In the genomic region with DNA sequence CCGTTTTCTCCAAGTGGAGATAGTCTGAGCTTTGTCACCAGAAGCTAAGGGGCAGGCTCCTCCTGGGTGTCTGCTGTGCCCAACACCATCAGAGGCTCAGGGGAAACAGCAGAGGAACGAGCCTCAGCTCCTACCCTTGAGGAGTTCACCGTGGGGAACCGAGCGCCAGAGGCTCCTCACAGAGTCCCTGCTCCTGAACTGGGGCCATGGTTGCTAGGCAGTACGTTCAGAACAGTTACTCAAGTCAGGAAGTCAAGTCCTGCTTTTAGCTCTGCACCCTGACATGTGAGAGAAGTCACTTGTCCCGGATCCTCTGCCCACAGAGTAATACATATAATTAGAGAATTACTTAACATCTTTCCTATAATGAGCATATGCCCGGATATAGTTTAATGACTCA, we compare ENCODE assay signal across 9 mouse cellular contexts. TPM values are rescaled to one million over a fixed set of nuclear protein-coding genes. Genes with fewer than 3 reads are reported as not detected.
DNase-seq lines count a peak whose midpoint lies in the region; ATAC-seq and TF ChIP-seq lines count a peak whose summit lies in the region.
"Had no signal": no experiment of that assay in that cellular context is flagged by ENCODE, and none has a peak within 500 bp of the region (broad histone marks: within the 10 kb centered on the region; RNA-seq: fewer than 3 reads in every experiment).

No protein-coding gene starts in this region.

- no peaks in the 10 kb centered on the region for H3K27me3 ChIP-seq in heart, adult 2 months (ENCODE audit: control insufficient read depth, insufficient read depth, low read length)
- H3K27me3 ChIP-seq in limb, embryonic 14.5 days (ENCODE audit: control insufficient read depth, insufficient read depth, low read length), result no peaks in the 10 kb centered on the region

- H3K9ac ChIP-seq in heart, adult 2 months (ENCODE audit: low read depth, low read length), result no peak overlapping the region
- no peak overlapping the region for H3K9ac ChIP-seq in limb, embryonic 14.5 days (ENCODE audit: low read depth, low read length, severe bottlenecking)
- H3K9ac ChIP-seq: midbrain, embryonic 12.5 days had no signal

- 26% methylated on average over 8 of the region's 8 CpGs for WGBS in heart, adult 2 months
- 17% methylated on average over 8 of the region's 8 CpGs for WGBS in limb, embryonic 14.5 days

- no peaks in the 10 kb centered on the region for H3K79me2 ChIP-seq in heart, adult 2 months (replicated peaks; ENCODE audit: control insufficient read depth, insufficient read depth, low read length)

- no peak for ATAC-seq in limb, embryonic 14.5 days (ENCODE audit: low FRiP score, low read depth)

- no peak for TF ChIP-seq POLR2A in heart, adult 2 months (IDR thresholded peaks at IDR 0.05; ENCODE audit: insufficient read depth, low read depth, low read length)
- no peak for TF ChIP-seq POLR2A in limb, embryonic 14.5 days (IDR thresholded peaks at IDR 0.05; ENCODE audit: borderline replicate concordance, extremely low read depth, insufficient read depth, insufficient read length)

- H3K27ac ChIP-seq in heart, adult 2 months, result peak overlapping the region; percentile 40
- peak overlapping the region; percentile 35; the same call in 1 of the 2 replicates for H3K27ac ChIP-seq in limb, embryonic 14.5 days (replicated peaks; ENCODE audit: low read depth, low read length)
- H3K27ac ChIP-seq: midbrain, embryonic 12.5 days had no signal

- peak overlapping the region; percentile 9; the same call in 1 of the 2 replicates for H3K4me2 ChIP-seq in limb, embryonic 14.5 days (replicated peaks; ENCODE audit: low read depth, low read length, severe bottlenecking)
- H3K4me2 ChIP-seq: midbrain, embryonic 12.5 days had no signal

- no peak for TF ChIP-seq EP300 in heart, adult 2 months (IDR thresholded peaks at IDR 0.05; ENCODE audit: insufficient read depth, low read depth, low read length)

- no peaks in the 10 kb centered on the region for H3K36me3 ChIP-seq in heart, adult 2 months (ENCODE audit: control insufficient read depth, insufficient read depth, low read length)
- no peaks in the 10 kb centered on the region for H3K36me3 ChIP-seq in limb, embryonic 14.5 days (ENCODE audit: control insufficient read depth, insufficient read depth, low read length)
- H3K36me3 ChIP-seq: midbrain, embryonic 12.5 days had no signal

- no peaks in the 10 kb centered on the region; the same call in 1 of the 2 replicates for H3K4me1 ChIP-seq in heart, adult 2 months (ENCODE audit: control insufficient read depth, insufficient read depth, low read length)
- peaks cover 35% of the 10 kb centered on the region for H3K4me1 ChIP-seq in limb, embryonic 14.5 days (ENCODE audit: control insufficient read depth, insufficient read depth, low read length)

- peak; percentile 51 for DNase-seq in embryo, embryonic 10.5 days (ENCODE audit: low spot score)
- DNase-seq in embryo, embryonic 11 days, result no peak
- DNase-seq in R1 (ENCODE audit: low read depth, low spot score), result peak; percentile 72
- peak; percentile 46 to 51 for DNase-seq in heart, adult 2 months
- no peak for DNase-seq in limb, embryonic 14.5 days (ENCODE audit: low spot score)
- DNase-seq in right cerebral cortex, adult 2 months (ENCODE audit: low spot score in 2 of 2), result no peak
- DNase-seq in adipocyte (ENCODE audit: low spot score), result no peak
- DNase-seq in left cerebral cortex, postnatal 25 days (ENCODE audit: low spot score in 2 of 2), result no peak

- TF ChIP-seq CTCF in heart, adult 2 months (IDR thresholded peaks at IDR 0.05), result no peak

- no peaks in the 10 kb centered on the region for H3K9me3 ChIP-seq in limb, embryonic 14.5 days (ENCODE audit: control insufficient read depth, low read length)
- H3K9me3 ChIP-seq: midbrain, embryonic 12.5 days had no signal

- no peak overlapping the region for H3K4me3 ChIP-seq in heart, adult 2 months
- H3K4me3 ChIP-seq in limb, embryonic 14.5 days (replicated peaks; ENCODE audit: low read length), result no peak overlapping the region
- H3K4me3 ChIP-seq: midbrain, embryonic 12.5 days had no signal

- intact Hi-C loops in heart, adult 2 months (cut with DNase I), result no loop called here
- intact Hi-C loops in left cerebral cortex, postnatal 25 days (cut with DNase I), result no loop called here

RNA-seq across cellular contexts. Expression of gene Fzd7, which starts 23.3 kb away (rescaled TPM):
- total RNA-seq in heart, adult 2 months (2021), result 1 to 10 TPM; 5.3 to 7.0 TPM
- 5.8 TPM in 2 replicates for polyA plus RNA-seq in heart, adult 2 months (2012; rRNA removed)
- polyA plus RNA-seq in limb, embryonic 14.5 days (2012; rRNA removed), result 27.5 and 38.0 TPM in 2 replicates
- polyA plus RNA-seq in limb, embryonic 14.5 days (2014; fragmentation: Nextera tagmentation; extraction: Ambion mirVana), result 14.8 and 14.9 TPM in 2 replicates
- 1 to 10 TPM; 6.8 to 6.9 TPM for total RNA-seq in left cerebral cortex, postnatal 25 days (2021)

RNA-seq across cellular contexts. Expression of gene Gm973, which starts 57.2 kb away (rescaled TPM):
- total RNA-seq in heart, adult 2 months (2021), result under 1 TPM in 1 of 2 experiments, not detected in 1; 0.30 TPM
- 0.29 and 0.45 TPM in 2 replicates for polyA plus RNA-seq in heart, adult 2 months (2012; rRNA removed)
- 2.2 and 2.8 TPM in 2 replicates for polyA plus RNA-seq in limb, embryonic 14.5 days (2012; rRNA removed)
- polyA plus RNA-seq in limb, embryonic 14.5 days (2014; fragmentation: Nextera tagmentation; extraction: Ambion mirVana), result 1.8 and 2.1 TPM in 2 replicates
- total RNA-seq in left cerebral cortex, postnatal 25 days (2021), result 1 to 10 TPM; 8.3 to 9.2 TPM

Comparison
In these comparisons a context has a peak if more than half of its experiments do, and no peak if none do; other contexts are left out.
1. DNase-seq: peak in embryo, embryonic 10.5 days (single experiment), R1 (single experiment) and heart, adult 2 months (2 of 2); none in embryo, embryonic 11 days (single experiment), limb, embryonic 14.5 days (single experiment), right cerebral cortex, adult 2 months (0 of 2), adipocyte (single experiment) and left cerebral cortex, postnatal 25 days (0 of 2).
2. RNA of gene Gm973, which starts 57.2 kb away (total RNA-seq): 8.3 to 9.2 TPM in left cerebral cortex, postnatal 25 days; 0.30 TPM in heart, adult 2 months; every median in the first group is over 4 times any median in the second.